Mouse (Mus musculus): Measurements from ENCODE around the gene Il17ra. TPM values are rescaled to one million over a fixed set of nuclear protein-coding genes. Genes with fewer than 3 reads are reported as not detected.

The Il17ra gene
- total RNA-seq, 2 experiments from 2014 or later: 2.4 to 3.0 TPM

DNA sequence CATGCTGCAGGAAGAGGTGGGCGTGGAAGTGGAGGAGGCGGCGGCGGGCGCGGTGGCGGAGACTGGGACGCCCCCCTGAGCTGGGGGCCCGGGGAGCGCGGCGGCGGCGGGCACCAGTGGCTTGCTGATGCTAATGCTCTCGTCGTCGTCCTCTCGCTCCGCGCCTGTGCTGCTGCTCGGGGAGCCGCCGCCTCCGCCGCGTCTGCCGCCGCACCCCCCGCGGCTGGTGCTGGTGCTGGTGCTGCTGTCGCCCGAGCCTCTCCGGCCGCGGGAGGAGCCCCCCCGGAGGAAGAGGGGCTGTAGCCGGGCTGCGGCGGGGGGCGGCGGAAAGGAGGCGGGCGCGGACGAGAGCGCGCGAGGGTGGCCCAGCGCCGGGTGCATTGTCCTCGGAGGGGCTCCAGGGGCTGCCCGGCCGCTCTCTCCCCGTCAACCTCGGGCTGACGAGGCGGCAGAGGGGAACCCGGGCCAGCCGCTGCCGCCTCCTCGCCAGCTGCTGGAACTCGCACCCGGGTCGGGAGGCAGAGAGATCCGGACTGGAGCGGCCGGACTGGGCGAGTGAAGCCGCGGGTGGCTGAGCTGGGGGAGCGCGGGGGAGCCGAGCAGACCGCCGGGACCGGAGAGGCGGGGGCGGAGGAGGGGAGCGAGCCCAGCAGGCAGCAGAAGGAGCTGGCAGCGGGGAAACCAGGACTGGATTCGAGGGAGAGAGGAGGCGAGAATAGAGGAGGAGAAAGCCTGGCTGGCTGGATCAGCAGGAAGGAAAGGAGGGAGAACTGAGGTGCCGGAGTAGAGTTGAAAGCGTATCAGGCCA is 30.5 kb downstream of the Il17ra start, which contains the start of gene Tmem121b:
TSS of gene Tmem121b (minus strand) at position 434 of the 808 bp plus-strand sequence.
- no peak for DNase-seq (ENCODE audit: low spot score)
- intact Hi-C loops (cut with DNase I): no loop called here

DNA sequence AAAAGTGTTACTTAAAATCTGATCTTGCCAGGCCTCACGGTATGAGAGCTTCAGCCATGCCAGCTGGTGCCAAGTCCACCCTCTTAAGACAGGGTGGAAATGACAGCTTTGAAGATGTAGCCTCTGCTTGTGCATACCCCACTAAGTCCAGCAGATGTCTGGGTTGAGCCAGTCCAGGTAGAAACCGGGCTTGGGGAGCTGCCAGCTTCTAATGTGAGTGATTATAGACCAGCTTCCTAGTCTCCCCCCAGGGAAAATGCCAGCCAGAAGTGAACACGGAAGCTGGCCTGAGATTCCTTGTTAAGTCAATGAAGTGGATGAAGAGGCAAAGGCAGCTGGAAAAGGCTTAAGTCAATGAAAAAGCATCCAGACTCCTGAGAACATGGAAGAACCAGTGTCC is 33.5 kb downstream of the Il17ra start:
- no peak for DNase-seq (ENCODE audit: low spot score)
- intact Hi-C loops (cut with DNase I): no loop called here

DNA sequence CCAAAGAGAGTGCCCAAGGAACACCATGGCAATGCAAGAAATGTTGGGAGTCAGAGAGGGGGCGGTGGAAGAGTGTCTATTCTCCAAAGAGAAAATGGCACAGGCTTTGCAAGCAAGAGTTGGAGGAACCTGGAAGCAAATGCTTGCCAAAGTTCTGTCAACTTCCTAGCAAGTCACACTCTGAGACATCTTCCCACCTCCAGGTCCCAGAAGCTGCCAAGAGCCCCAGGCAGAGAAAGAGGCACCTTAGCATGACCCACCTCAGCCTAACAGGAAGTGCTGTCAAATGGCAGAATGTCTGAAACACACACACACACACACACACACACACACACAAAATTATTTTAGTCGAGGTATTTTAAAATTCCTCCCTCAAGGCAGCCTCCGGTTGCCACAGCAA is 41.0 kb downstream of the Il17ra start:
- no peak for DNase-seq (ENCODE audit: low spot score)
- intact Hi-C loops (cut with DNase I): no loop called here

DNA sequence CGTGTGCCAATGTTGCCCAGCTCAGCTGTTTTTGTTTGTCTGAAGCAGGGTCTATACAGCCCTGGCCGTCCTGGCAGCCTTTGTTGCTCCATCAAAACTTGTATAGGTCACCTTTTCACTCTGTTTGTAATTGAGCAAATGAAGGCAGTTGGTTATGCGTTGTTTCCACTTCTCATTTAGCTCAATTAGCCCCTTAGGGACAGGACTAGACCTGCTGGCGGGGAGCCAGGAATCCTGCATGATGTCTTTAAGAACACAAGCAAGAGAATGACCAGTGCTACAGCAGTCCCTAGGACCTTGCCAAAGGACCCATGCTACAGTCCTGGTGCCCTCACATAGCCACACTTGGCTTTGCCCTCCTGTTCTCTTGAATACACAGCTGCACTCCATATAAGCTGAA is 42.5 kb downstream of the Il17ra start:
- intact Hi-C loops (cut with DNase I): no loop called here
- DNase-seq (ENCODE audit: low spot score): no peak

DNA sequence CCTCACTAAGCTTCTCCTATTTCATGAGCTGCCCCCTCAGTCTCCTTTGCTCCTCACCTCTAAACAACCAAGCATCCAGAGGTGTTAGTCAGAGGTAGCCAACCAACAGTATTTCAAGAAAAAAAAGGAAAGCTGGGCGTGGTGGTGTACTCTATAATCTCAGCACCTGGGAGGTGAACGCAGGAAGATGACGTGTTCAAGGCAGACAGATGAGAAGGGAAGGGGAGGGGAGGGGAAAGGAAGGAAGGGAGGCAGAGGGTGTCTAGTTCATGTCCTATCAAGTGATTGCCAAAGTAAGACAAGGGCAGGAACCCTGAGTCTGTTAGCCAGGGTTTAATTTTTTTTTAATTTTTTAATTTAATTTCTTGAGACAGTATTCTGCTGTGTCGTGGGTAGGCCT is 45.6 kb downstream of the Il17ra start:
- DNase-seq (ENCODE audit: low spot score): no peak
- intact Hi-C loops (cut with DNase I): no loop called here

DNA sequence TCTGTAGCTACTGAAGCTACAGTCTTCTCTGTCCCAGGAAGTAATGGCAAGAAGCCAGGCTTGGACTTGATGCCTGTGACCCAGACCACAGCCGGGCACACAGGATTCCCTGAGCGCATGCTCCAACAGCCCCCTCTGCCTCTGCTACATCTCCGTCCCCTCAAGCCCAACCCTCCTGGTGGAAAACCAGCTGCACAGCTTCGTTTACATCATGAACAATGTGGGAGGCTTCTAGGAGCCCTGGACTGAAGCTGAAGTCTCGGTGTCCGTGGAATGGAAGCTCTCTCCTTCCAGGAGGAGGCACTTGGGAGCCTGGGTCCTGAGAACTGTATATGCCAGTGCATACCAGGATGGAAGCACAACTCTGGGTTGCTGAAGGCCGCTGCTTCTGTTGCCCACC is 46.9 kb downstream of the Il17ra start:
- intact Hi-C loops (cut with DNase I): no loop called here
- DNase-seq (ENCODE audit: low spot score): no peak

DNA sequence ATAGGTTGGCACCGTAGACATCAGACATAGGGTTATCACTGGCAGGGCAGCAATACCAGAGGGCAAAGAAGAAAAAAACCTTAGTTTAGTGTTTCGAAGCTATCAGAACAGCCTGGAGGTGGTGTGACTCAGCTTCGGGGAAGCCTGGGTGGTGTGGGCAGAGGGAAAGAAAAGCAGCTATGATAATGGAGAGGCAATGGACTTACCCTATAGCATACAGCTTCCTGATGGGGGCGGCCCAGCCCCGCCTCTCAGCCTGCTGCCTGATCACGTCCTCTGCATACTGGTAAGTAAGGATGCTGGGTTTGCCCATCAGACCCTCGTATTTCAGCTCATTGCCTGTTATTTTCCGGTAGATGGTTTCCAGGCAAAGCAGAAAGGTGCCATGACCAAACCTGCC is 47.4 kb downstream of the Il17ra start:
- intact Hi-C loops (cut with DNase I): no loop called here
- DNase-seq (ENCODE audit: low spot score): no peak

DNA sequence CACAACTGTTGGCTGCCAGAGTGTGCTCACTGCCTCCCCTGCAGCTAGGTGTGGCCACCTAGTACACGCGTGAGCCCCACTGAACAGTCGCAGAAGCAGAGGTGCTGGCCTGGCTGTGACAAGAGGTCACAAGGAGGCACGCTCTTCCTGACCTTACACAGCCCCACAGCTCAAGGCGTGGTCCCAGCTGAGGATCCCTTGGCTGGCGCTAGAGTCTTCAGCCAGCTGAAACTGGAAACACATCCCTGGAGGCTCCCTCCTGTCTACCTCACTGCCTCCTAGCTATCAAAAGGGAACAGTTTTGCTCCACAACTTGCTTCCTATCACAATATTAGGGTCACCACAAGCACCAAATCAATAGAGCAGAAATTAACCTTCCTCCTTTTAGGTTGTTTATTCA is 48.2 kb downstream of the Il17ra start:
- intact Hi-C loops (cut with DNase I): no loop called here
- DNase-seq (ENCODE audit: low spot score): no peak

DNA sequence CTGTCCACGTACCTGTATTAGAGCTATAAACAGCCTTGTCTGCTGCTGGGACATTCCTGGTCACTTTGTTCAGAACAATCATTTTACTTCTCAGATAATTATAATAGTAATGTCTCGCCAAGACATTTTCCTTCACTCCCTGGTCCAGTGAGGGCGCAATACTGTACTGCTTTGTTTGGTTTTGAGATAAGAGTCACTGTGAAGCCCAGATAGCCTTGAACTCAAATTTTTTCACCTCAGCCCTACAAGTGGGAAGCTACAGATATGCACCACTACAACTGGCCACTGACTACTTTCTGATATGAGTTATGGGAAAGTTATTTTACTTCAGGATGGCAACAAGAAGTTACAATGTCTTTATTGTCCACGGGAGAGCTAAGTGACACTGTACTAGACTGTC is 53.4 kb downstream of the Il17ra start:
- intact Hi-C loops (cut with DNase I): no loop called here

DNA sequence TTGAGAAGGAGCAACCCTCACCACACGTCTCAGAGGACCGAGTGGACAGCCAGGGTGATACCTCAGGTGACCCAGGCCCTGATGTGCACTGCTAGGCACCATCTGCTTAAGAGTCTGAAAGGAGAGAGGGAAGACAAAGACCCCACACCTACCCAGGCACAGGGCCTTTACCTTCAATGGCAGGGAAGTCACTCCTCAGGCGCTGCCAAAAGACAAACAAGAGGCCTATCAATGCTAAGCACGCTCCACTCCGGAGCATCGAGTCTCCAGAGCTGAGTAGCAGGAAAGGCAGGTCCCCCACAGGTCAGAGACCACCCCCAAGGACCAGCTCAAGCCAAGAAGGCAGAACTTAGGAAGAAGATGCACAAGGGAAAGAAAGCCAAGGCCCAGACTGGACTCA is 53.8 kb downstream of the Il17ra start:
- intact Hi-C loops (cut with DNase I): no loop called here
- no peak for DNase-seq (ENCODE audit: low spot score)

More for the DNA sequence above, 53.4 kb downstream of the Il17ra start:
- no peak for DNase-seq (ENCODE audit: low spot score)

DNA sequence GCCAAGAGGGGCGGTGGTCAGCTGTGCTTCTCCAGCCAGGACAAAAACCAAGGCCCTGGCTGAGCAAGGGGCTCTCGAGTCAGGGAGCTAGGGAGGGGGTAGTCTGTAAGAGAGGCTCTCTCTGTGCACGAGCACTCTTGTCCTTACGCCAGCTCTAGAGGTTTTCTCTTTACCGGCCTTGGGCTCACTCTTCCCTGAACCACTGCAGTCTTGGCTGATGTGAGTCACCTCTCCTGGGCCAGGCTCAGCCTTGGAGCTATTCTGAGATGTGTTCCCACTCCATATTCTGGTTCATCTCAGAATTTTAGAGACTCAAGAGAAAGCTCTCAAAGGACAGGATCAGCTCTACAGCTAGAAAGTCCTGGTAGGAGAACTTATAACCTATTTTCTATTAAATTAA is 54.3 kb downstream of the Il17ra start:
- DNase-seq (ENCODE audit: low spot score): no peak
- intact Hi-C loops (cut with DNase I): no loop called here

DNA sequence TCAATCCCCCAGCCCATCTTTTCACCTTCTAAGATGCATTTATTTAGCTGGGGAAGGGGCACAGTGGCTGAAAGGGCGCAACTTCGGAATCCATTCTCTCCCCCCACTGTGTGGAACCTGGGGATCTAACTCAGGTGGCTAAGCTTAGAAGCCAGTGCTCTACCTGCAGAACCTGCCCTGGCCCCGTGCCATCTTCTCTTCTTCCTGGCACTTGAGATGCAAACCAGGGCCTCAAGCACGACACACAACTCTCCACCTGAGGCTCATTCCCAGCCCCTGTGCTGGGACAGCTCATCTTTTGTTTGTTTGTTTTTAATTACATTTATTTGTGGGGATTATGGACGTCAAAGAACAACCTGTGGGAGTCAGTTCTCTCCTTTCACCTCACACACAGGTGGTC is 56.6 kb downstream of the Il17ra start:
- intact Hi-C loops (cut with DNase I): no loop called here

DNA sequence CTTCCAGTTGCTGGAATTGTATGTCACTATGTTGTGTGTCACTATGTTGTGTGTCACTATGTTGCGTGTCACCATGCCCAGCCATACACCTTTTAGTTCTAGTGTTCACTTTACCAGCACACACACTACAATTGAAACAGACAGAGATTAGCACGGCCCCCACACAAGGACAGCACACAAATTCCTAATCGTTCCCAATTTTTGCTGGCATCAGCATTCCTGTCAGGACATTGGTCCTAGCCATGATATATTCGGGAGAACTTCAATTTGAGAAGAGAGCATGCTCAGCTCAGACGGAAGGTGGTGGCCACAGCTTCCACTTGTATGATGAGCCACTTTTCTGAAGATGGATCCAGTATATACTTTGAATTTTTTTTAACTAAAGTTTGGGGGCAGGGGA is 61.7 kb downstream of the Il17ra start:
- intact Hi-C loops (cut with DNase I): no loop called here
- no peak for DNase-seq (ENCODE audit: low spot score)

More for the DNA sequence above, 56.6 kb downstream of the Il17ra start:
- DNase-seq (ENCODE audit: low spot score): no peak

DNA sequence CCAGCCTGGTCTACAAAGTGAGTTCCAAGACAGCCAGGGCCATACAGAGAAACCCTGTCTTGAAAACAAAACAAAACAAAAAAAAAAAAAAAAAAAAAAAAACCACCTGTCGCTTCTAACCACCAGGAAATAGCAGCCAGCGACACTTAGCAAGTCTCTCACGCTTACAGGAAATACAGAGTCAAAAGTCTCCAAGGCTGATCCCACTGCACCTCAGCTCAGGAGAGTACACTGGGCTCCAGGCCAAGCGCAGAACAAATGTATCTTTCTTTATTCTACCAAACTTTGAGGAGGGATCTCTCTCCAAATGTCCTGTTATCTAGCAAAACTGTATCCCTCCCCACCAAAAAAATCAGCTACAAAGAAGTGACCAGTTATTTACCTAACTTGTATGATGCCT is 66.1 kb downstream of the Il17ra start:
- intact Hi-C loops (cut with DNase I): no loop called here
- DNase-seq (ENCODE audit: low spot score): no peak

DNA sequence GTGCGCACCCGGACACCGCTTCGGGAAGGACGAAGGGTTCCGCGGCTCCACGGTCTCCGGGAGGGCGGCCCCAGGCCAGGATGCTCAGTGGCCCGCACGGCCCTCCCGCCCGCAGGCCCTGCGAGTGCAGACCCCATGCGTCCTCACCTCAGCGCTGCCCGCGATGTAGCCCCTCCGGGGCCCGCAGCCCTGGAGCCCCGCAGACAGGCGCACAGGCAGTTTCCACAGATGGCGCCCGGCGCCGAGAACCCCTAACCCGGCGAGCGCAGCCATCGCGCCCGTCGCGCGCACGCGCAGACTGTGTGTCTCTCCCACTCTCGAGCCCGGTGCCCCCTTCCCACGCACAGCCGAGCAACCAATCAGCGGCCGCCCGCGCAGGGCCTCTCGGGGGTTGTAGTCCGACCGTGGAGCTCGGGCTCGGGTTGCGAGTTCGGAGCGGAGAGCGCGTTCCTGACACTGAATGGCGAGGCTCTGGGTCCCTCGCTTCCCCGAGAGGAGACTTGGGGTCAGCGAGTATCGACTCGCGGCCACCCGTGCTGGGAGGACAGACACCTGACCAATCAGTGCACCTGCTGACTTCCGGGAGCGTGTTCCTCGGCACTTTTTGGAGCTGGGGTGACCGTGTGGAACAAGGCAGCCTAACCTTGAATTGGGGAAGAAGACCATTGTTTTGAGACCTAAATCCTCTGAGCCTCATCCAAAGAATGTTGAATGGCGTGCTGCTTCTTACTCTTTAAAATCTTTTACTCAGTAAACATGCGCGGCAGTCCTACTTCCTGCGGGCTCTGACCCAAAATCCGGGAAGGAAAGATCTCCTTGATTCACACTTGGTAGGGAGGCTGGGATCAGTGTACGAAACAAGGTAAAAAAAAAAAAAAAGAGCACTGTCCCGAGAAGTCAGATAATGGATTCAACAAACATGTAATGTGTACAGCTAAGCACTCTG is 68.2 kb downstream of the Il17ra start, which contains the start of gene Hdhd5:
TSS of gene Hdhd5 (minus strand) at position 300 of the 946 bp plus-strand sequence.
- intact Hi-C loops (cut with DNase I): no loop called here

DNA sequence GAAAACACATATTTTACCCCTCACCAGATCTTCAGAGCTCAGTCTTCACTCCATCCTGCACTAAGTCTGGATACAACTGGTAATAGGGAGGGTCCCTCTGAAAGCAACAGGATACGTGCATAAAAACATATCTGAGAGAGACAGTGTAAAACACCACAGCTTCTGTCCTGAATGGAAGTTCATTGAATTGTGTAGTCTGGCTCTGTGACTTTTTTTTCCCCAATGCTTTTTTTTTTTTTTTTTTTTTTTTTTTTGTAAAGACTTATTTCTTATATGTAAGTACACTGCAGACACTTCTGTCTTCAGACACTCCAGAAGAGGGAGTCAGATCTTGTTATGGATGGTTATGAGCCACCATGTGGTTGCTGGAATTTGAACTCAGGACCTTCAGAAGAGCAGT is 69.5 kb downstream of the Il17ra start:
- no peak for DNase-seq (ENCODE audit: low spot score)
- intact Hi-C loops (cut with DNase I): no loop called here

More for the DNA sequence above, 68.2 kb downstream of the Il17ra start, which contains the start of gene Hdhd5:
- peak; percentile 84 for DNase-seq (ENCODE audit: low spot score)

DNA sequence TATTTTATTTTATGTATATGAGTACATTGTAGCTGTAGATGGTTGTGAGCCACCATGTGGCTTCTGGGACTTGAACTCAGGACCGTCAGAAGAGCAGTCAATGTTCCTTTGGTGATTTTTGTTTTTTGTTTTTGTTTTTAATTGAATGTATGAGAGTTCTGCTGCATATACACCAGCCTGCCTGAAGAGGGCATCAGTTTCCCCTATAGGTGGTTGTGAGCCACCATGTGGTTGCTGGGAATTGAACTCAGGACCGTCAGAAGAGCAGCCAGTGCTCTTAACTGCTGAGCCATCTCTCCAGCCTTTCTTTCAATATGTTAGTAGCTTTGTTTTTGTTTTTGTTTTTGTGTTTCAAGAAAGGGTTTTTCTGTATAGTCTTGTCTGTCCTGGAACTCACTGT is 73.3 kb downstream of the Il17ra start:
- DNase-seq (ENCODE audit: low spot score): no peak
- intact Hi-C loops (cut with DNase I): no loop called here

All from heart, postnatal 25 days (tissue).